9 mouse cellular contexts compared by ENCODE assay signal in the genomic region with DNA sequence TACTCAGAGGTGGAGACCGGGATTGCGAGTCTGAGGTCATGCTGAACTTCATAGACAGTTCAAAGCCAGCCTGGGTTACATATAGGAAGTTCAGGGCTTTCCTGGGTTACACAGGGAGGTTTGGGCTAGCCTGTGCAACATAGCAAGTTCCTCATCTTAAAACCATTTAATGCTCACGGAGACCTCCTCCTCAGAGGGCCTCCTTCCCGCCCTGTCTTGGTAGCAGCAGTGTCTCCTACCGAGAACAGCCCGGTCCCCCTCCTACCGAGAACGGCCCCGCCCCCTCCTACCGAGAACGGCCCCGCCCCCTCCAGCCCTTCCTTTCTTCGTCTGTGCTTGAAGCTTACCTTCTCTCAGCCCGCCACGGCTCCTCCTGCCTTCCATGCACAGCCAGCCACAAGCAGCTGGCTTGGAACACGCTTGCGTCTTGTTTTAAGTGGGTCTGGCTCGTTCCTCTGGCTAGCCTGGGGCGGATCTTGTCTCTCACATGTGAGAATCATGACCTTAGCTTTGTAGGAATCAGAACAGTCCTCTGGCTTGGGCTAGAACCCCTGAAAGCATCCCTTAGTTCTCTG. TPM values are rescaled to one million over a fixed set of nuclear protein-coding genes. Genes with fewer than 3 reads are reported as not detected.
DNase-seq lines count a peak whose midpoint lies in the region; ATAC-seq and TF ChIP-seq lines count a peak whose summit lies in the region.
"Had no signal": no experiment of that assay in that cellular context is flagged by ENCODE, and none has a peak within 500 bp of the region (broad histone marks: within the 10 kb centered on the region; RNA-seq: fewer than 3 reads in every experiment).

No protein-coding gene starts in this region.

- no peak for ATAC-seq in forebrain, embryonic 16.5 days
- ATAC-seq in forebrain, embryonic 14.5 days, result no peak
- ATAC-seq in heart, embryonic 13.5 days (ENCODE audit: extremely low read depth, insufficient number of reproducible peaks, low FRiP score, low TSS enrichment), result no peak
- no peak for ATAC-seq in limb, embryonic 12.5 days (ENCODE audit: insufficient number of reproducible peaks, insufficient read depth, low FRiP score, low TSS enrichment, low read depth)

- no peak for DNase-seq in forebrain, embryonic 14.5 days (ENCODE audit: low spot score)
- peak; percentile 27 for DNase-seq in ES-E14 (ENCODE audit: low read depth, low spot score)
- DNase-seq in thymus, postnatal 25 days, result peak; percentile 11
- DNase-seq in frontal cortex, postnatal 36 days (ENCODE audit: low spot score in 2 of 2), result no peak
- DNase-seq in left cerebral cortex, postnatal 14 days (ENCODE audit: low spot score in 2 of 2), result no peak

- H3K4me1 ChIP-seq in forebrain, embryonic 16.5 days (replicated peaks; ENCODE audit: control insufficient read depth, insufficient read depth, low read length), result peaks cover 18% of the 10 kb centered on the region
- H3K4me1 ChIP-seq in forebrain, embryonic 14.5 days (ENCODE audit: control insufficient read depth, insufficient read depth, low read length), result peaks cover 3% of the 10 kb centered on the region; the same call in 1 of the 2 replicates
- peaks cover 3 to 18% of the 10 kb centered on the region in 2 experiments; a peak in 3 of 4 replicates for H3K4me1 ChIP-seq in ES-E14 (ENCODE audit: control insufficient read depth in 2 of 2, insufficient read depth in 2 of 2, low read length in 2 of 2, poor library complexity in 1 of 2)
- peaks cover 29% of the 10 kb centered on the region for H3K4me1 ChIP-seq in heart, embryonic 13.5 days
- peaks cover 30% of the 10 kb centered on the region for H3K4me1 ChIP-seq in limb, embryonic 12.5 days (replicated peaks)

- WGBS in forebrain, embryonic 16.5 days, result 13% methylated on average over 17 of the region's 19 CpGs
- 10% methylated on average over 19 of the region's 19 CpGs for WGBS in forebrain, embryonic 14.5 days
- WGBS in heart, embryonic 13.5 days, result 10% methylated on average over 19 of the region's 19 CpGs
- 9% methylated on average over 19 of the region's 19 CpGs for WGBS in limb, embryonic 12.5 days

- H3K9ac ChIP-seq in forebrain, embryonic 16.5 days (replicated peaks; ENCODE audit: low read depth, low read length), result no peak overlapping the region
- no peak overlapping the region for H3K9ac ChIP-seq in forebrain, embryonic 14.5 days (ENCODE audit: low read length)
- 0 out of 2 replicates have a peak overlapping the region, but pooled peaks have one; percentile 14 for H3K9ac ChIP-seq in ES-E14 (ENCODE audit: insufficient read depth, low read depth, low read length, poor library complexity, severe bottlenecking)
- H3K9ac ChIP-seq in heart, embryonic 13.5 days, result peak overlapping the region; percentile 69
- no peak overlapping the region for H3K9ac ChIP-seq in limb, embryonic 12.5 days (replicated peaks)

- intact Hi-C loops in left cerebral cortex, postnatal 14 days (cut with DNase I), result no loop called here

- in situ Hi-C loops in ES-E14 (cut with MboI; ENCODE audit: low sequenced_read_pairs in 2 of 2, unreplicated experiment in 2 of 2), result no loop called here

- no peaks in the 10 kb centered on the region for H3K27me3 ChIP-seq in forebrain, embryonic 16.5 days (replicated peaks; ENCODE audit: control insufficient read depth, insufficient read depth, low read length)
- H3K27me3 ChIP-seq in forebrain, embryonic 14.5 days (replicated peaks; ENCODE audit: control insufficient read depth, insufficient read depth, low read length), result no peaks in the 10 kb centered on the region
- peaks cover 45% of the 10 kb centered on the region for H3K27me3 ChIP-seq in heart, embryonic 13.5 days (replicated peaks)
- peaks cover 26% of the 10 kb centered on the region; the same call in 1 of the 2 replicates for H3K27me3 ChIP-seq in limb, embryonic 12.5 days

- H3K4me3 ChIP-seq in forebrain, embryonic 16.5 days (replicated peaks; ENCODE audit: low read length), result no peak overlapping the region
- H3K4me3 ChIP-seq in forebrain, embryonic 14.5 days (ENCODE audit: low read depth, low read length), result no peak overlapping the region
- no peak overlapping the region for H3K4me3 ChIP-seq in ES-E14 (ENCODE audit: insufficient read depth in 1 of 2, low read depth in 1 of 2, low read length in 2 of 2, poor library complexity in 1 of 2, severe bottlenecking in 1 of 2)
- peak overlapping the region; percentile 21 for H3K4me3 ChIP-seq in heart, embryonic 13.5 days
- no peak overlapping the region for H3K4me3 ChIP-seq in limb, embryonic 12.5 days (replicated peaks)

- 0 out of 2 replicates have a peak overlapping the region, but pooled peaks have one; percentile 8 for H3K4me2 ChIP-seq in forebrain, embryonic 16.5 days (ENCODE audit: low read length)
- no peak overlapping the region for H3K4me2 ChIP-seq in forebrain, embryonic 14.5 days (ENCODE audit: low read length)
- peak overlapping the region; percentile 81 for H3K4me2 ChIP-seq in heart, embryonic 13.5 days
- H3K4me2 ChIP-seq in limb, embryonic 12.5 days, result peak overlapping the region; percentile 17; the same call in 1 of the 2 replicates

- H3K27ac ChIP-seq in forebrain, embryonic 16.5 days (ENCODE audit: low read length), result no peak overlapping the region
- no peak overlapping the region for H3K27ac ChIP-seq in forebrain, embryonic 14.5 days (ENCODE audit: low read depth, low read length)
- no peak overlapping the region for H3K27ac ChIP-seq in ES-E14 (ENCODE audit: insufficient read depth, low read depth, low read length, poor library complexity, severe bottlenecking)
- H3K27ac ChIP-seq in heart, embryonic 13.5 days (replicated peaks), result peak overlapping the region; percentile 84
- no peak overlapping the region for H3K27ac ChIP-seq in limb, embryonic 12.5 days

- H3K9me3 ChIP-seq in forebrain, embryonic 16.5 days (ENCODE audit: control insufficient read depth, low read length), result no peaks in the 10 kb centered on the region
- H3K9me3 ChIP-seq in forebrain, embryonic 14.5 days (replicated peaks; ENCODE audit: control insufficient read depth, low read length), result no peaks in the 10 kb centered on the region
- no peaks in the 10 kb centered on the region for H3K9me3 ChIP-seq in ES-E14 (ENCODE audit: control insufficient read depth, insufficient read depth, low read depth, low read length)
- H3K9me3 ChIP-seq in heart, embryonic 13.5 days, result no peaks in the 10 kb centered on the region
- H3K9me3 ChIP-seq in limb, embryonic 12.5 days, result no peaks in the 10 kb centered on the region

- H3K36me3 ChIP-seq in forebrain, embryonic 16.5 days (ENCODE audit: control insufficient read depth, insufficient read depth), result no peaks in the 10 kb centered on the region
- no peaks in the 10 kb centered on the region for H3K36me3 ChIP-seq in forebrain, embryonic 14.5 days (ENCODE audit: control insufficient read depth, insufficient read depth, low read length)
- no peaks in the 10 kb centered on the region for H3K36me3 ChIP-seq in ES-E14 (ENCODE audit: control insufficient read depth, insufficient read depth, low read length, poor library complexity, severe bottlenecking)
- peaks cover 2% of the 10 kb centered on the region for H3K36me3 ChIP-seq in heart, embryonic 13.5 days
- no peaks in the 10 kb centered on the region for H3K36me3 ChIP-seq in limb, embryonic 12.5 days

TF ChIP-seq in ES-E14, 5 proteins besides CTCF, POLR2A, EP300 and RAD21:
- no peak for TF ChIP-seq ZC3H11A (IDR thresholded peaks at IDR 0.05; ENCODE audit: borderline replicate concordance, low read depth, low read length)
- no peak for TF ChIP-seq MAFK (IDR thresholded peaks at IDR 0.05; ENCODE audit: insufficient read depth, low read depth, low read length)
- TF ChIP-seq HCFC1 (IDR thresholded peaks at IDR 0.05; ENCODE audit: borderline replicate concordance, insufficient read depth, low read length), result no peak
- no peak for TF ChIP-seq CHD2 (IDR thresholded peaks at IDR 0.05; ENCODE audit: low read depth, low read length)
- no peak for TF ChIP-seq ZNF384 (IDR thresholded peaks at IDR 0.05; ENCODE audit: low read depth, low read length)

RNA-seq across cellular contexts. Expression of a gene that starts 4.8 kb away (rescaled TPM):
- 8.3 and 10.9 TPM in 2 replicates for polyA plus RNA-seq in forebrain, embryonic 16.5 days (2015; fragmentation: Nextera tagmentation; extraction: Ambion mirVana)
- polyA plus RNA-seq in forebrain, embryonic 14.5 days (2014; fragmentation: Nextera tagmentation; extraction: Ambion mirVana), result 4.1 and 6.0 TPM in 2 replicates
- 0.85 and 0.98 TPM in 2 replicates for total RNA-seq in ES-E14 (2012; rRNA removed)
- 266 and 283 TPM in 2 replicates for polyA plus RNA-seq in heart, embryonic 13.5 days (2015; fragmentation: Nextera tagmentation; extraction: Ambion mirVana)
- polyA plus RNA-seq in limb, embryonic 12.5 days (2016; fragmentation: Nextera tagmentation; extraction: Ambion mirVana), result 12.4 and 12.9 TPM in 2 replicates
- total RNA-seq in left cerebral cortex, postnatal 14 days (2021), result 10 to 100 TPM; 59.0 to 80.6 TPM
- polyA plus RNA-seq: C2C12 had no signal

RNA-seq across cellular contexts. Expression of a gene that starts 53.9 kb away (rescaled TPM):
- 15.2 and 19.0 TPM in 2 replicates for polyA plus RNA-seq in forebrain, embryonic 16.5 days (2015; fragmentation: Nextera tagmentation; extraction: Ambion mirVana)
- polyA plus RNA-seq in forebrain, embryonic 14.5 days (2014; fragmentation: Nextera tagmentation; extraction: Ambion mirVana), result 14.0 and 16.4 TPM in 2 replicates
- total RNA-seq in ES-E14 (2012; rRNA removed), result 14.0 and 15.9 TPM in 2 replicates
- 3.1 and 3.8 TPM in 2 replicates for polyA plus RNA-seq in heart, embryonic 13.5 days (2015; fragmentation: Nextera tagmentation; extraction: Ambion mirVana)
- 10.0 and 10.6 TPM in 2 replicates for polyA plus RNA-seq in limb, embryonic 12.5 days (2016; fragmentation: Nextera tagmentation; extraction: Ambion mirVana)
- total RNA-seq in left cerebral cortex, postnatal 14 days (2021), result 10 to 100 TPM; 58.2 to 64.4 TPM

Comparison
In these comparisons a context has a peak if more than half of its experiments do, and no peak if none do; other contexts are left out.
1. H3K9ac ChIP-seq: peak in ES-E14 (single experiment) and heart, embryonic 13.5 days (single experiment); none in forebrain, embryonic 16.5 days (single experiment), forebrain, embryonic 14.5 days (single experiment) and limb, embryonic 12.5 days (single experiment).
2. DNase-seq: peak in ES-E14 (single experiment) and thymus, postnatal 25 days (single experiment); none in forebrain, embryonic 14.5 days (single experiment), frontal cortex, postnatal 36 days (0 of 2) and left cerebral cortex, postnatal 14 days (0 of 2).
3. RNA of a gene that starts 4.8 kb away (polyA plus RNA-seq): 266 to 283 TPM in heart, embryonic 13.5 days; 12.4 to 12.9 TPM in limb, embryonic 12.5 days, 8.3 to 10.9 TPM in forebrain, embryonic 16.5 days and 4.1 to 6.0 TPM in forebrain, embryonic 14.5 days; every median in the first group is over 10 times any median in the second.